Mouse (Mus musculus): ENCODE data around the gene Lrmda. TPM values are rescaled to one million over a fixed set of nuclear protein-coding genes. Genes with fewer than 3 reads are reported as not detected.

The Lrmda gene
- polyA plus RNA-seq, 1 experiment from 2014 or later, result 0.53 TPM

DNA sequence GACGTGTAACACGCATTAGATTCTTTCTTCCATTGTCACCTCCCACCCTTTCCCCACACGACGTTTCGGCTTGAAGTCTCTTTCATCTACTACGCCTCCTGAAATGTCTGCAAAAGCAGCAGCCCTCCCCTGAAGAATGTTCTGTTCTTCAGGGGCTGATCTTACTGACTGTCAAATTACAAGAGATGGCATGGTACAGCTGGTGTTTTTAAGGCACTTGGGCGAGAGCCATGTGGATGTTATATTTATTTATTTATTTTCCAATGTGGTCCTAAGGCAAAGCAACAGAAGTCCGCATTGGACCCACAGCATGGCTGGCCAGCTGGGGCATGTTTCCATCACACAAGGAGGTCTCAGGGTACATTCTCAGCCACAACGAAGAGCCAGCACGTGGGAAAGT is 731.8 kb downstream of the Lrmda start:
- H3K9me3 ChIP-seq (ENCODE audit: control insufficient read depth, low read length), result no peaks in the 10 kb centered on the region
- no peak overlapping the region for H3K9ac ChIP-seq (ENCODE audit: low read depth, low read length)
- 64% methylated on average over 10 of the region's 10 CpGs for WGBS
- H3K27ac ChIP-seq (ENCODE audit: low read depth, low read length), result peak overlapping the region; percentile 64; the same call in 1 of the 2 replicates
- H3K27me3 ChIP-seq (ENCODE audit: control insufficient read depth, insufficient read depth, low read length), result no peaks in the 10 kb centered on the region
- no peak overlapping the region for H3K4me2 ChIP-seq (replicated peaks; ENCODE audit: low read depth, low read length)
- H3K4me1 ChIP-seq (ENCODE audit: control insufficient read depth, insufficient read depth, low read length), result peaks cover 6% of the 10 kb centered on the region; the same call in 1 of the 2 replicates
- H3K36me3 ChIP-seq (ENCODE audit: control insufficient read depth, insufficient read depth, low read length), result no peaks in the 10 kb centered on the region
- peak; percentile 77 for ATAC-seq (ENCODE audit: low FRiP score, low TSS enrichment)
- no peak overlapping the region for H3K4me3 ChIP-seq (ENCODE audit: low read length)

- Histone ChIP-seq H3K9ac (ENCODE audit: low read depth, low read length) (no peak overlapping the region), H3K4me2 (replicated peaks; ENCODE audit: low read depth, low read length) (no peak overlapping the region), H3K4me3 (ENCODE audit: low read length) (no peak overlapping the region), H3K27me3 (ENCODE audit: control insufficient read depth, insufficient read depth, low read length) (no peaks in the 10 kb centered on the region), H3K36me3 (ENCODE audit: control insufficient read depth, insufficient read depth, low read length) (no peaks in the 10 kb centered on the region), H3K4me1 (ENCODE audit: control insufficient read depth, insufficient read depth, low read length) (peaks cover 16% of the 10 kb centered on the region), H3K27ac (ENCODE audit: low read depth, low read length) (no peak overlapping the region), H3K9me3 (ENCODE audit: control insufficient read depth, low read length) (no peaks in the 10 kb centered on the region)
- ATAC-seq (ENCODE audit: low FRiP score, low TSS enrichment), result no peak
- 82% methylated on average over 5 of the region's 5 CpGs for WGBS
Observed at GRCm38 (mm10) chr14:22754633-22755032, 735.1 kb downstream of the Lrmda start.

- Histone ChIP-seq H3K27me3 (ENCODE audit: control insufficient read depth, insufficient read depth, low read length) (no peaks in the 10 kb centered on the region), H3K27ac (ENCODE audit: low read depth, low read length) (no peak overlapping the region; the same call in 1 of the 2 replicates), H3K9ac (ENCODE audit: low read depth, low read length) (no peak overlapping the region), H3K4me3 (ENCODE audit: low read length) (no peak overlapping the region), H3K4me2 (replicated peaks; ENCODE audit: low read depth, low read length) (no peak overlapping the region), H3K9me3 (ENCODE audit: control insufficient read depth, low read length) (no peaks in the 10 kb centered on the region), H3K4me1 (ENCODE audit: control insufficient read depth, insufficient read depth, low read length) (peaks cover 22% of the 10 kb centered on the region), H3K36me3 (ENCODE audit: control insufficient read depth, insufficient read depth, low read length) (no peaks in the 10 kb centered on the region)
- ATAC-seq (ENCODE audit: low FRiP score, low TSS enrichment), result peak; percentile 56; the same call in 1 of the 2 replicates
- 60% methylated on average over 3 of the region's 3 CpGs for WGBS
Observed at GRCm38 (mm10) chr14:22757493-22757892, 738.0 kb downstream of the Lrmda start.

- no peaks in the 10 kb centered on the region for H3K27me3 ChIP-seq (ENCODE audit: control insufficient read depth, insufficient read depth, low read length)
- H3K4me3 ChIP-seq (ENCODE audit: low read length), result no peak overlapping the region
- H3K4me1 ChIP-seq (ENCODE audit: control insufficient read depth, insufficient read depth, low read length), result peaks cover 16% of the 10 kb centered on the region
- ATAC-seq (ENCODE audit: low FRiP score, low TSS enrichment), result no peak
- peak overlapping the region; percentile 79 for H3K27ac ChIP-seq (ENCODE audit: low read depth, low read length)
- H3K36me3 ChIP-seq (ENCODE audit: control insufficient read depth, insufficient read depth, low read length), result no peaks in the 10 kb centered on the region
- WGBS, result 2% methylated on average over 2 of the region's 2 CpGs
- no peak overlapping the region for H3K9ac ChIP-seq (ENCODE audit: low read depth, low read length)
- no peak overlapping the region for H3K4me2 ChIP-seq (replicated peaks; ENCODE audit: low read depth, low read length)
- no peaks in the 10 kb centered on the region for H3K9me3 ChIP-seq (ENCODE audit: control insufficient read depth, low read length)
Observed at GRCm38 (mm10) chr14:22759216-22759615, 739.7 kb downstream of the Lrmda start.

DNA sequence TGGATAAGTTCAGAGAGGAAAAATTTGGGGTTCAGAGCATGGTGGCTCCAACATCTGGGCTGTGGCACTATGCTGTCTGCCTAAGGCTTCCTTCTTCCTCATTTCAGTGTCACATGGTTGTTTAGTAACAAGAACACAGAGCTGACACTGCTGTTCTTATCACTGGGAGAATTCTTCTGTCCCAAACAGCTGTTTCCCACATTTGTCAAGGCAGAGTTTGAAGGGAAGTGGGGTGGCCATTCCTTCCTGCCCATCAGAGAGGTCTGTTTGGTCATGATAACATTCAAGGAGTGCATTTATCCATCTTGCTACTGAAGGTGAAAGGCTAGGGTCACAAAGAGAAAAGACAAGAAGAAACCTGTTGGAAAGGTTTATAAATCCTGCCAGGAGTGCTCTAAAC is 740.2 kb downstream of the Lrmda start:
- Histone ChIP-seq H3K36me3 (ENCODE audit: control insufficient read depth, insufficient read depth, low read length) (no peaks in the 10 kb centered on the region), H3K4me2 (replicated peaks; ENCODE audit: low read depth, low read length) (no peak overlapping the region), H3K9me3 (ENCODE audit: control insufficient read depth, low read length) (no peaks in the 10 kb centered on the region), H3K9ac (ENCODE audit: low read depth, low read length) (no peak overlapping the region), H3K4me1 (ENCODE audit: control insufficient read depth, insufficient read depth, low read length) (peaks cover 16% of the 10 kb centered on the region), H3K27ac (ENCODE audit: low read depth, low read length) (peak overlapping the region; percentile 79), H3K27me3 (ENCODE audit: control insufficient read depth, insufficient read depth, low read length) (no peaks in the 10 kb centered on the region), H3K4me3 (ENCODE audit: low read length) (no peak overlapping the region)
- ATAC-seq (ENCODE audit: low FRiP score, low TSS enrichment), result no peak

- Histone ChIP-seq H3K4me2 (replicated peaks; ENCODE audit: low read depth, low read length) (no peak overlapping the region), H3K4me1 (ENCODE audit: control insufficient read depth, insufficient read depth, low read length) (peaks cover 16% of the 10 kb centered on the region), H3K27me3 (ENCODE audit: control insufficient read depth, insufficient read depth, low read length) (no peaks in the 10 kb centered on the region), H3K9ac (ENCODE audit: low read depth, low read length) (no peak overlapping the region), H3K4me3 (ENCODE audit: low read length) (no peak overlapping the region), H3K27ac (ENCODE audit: low read depth, low read length) (peak overlapping the region; percentile 79), H3K9me3 (ENCODE audit: control insufficient read depth, low read length) (no peaks in the 10 kb centered on the region), H3K36me3 (ENCODE audit: control insufficient read depth, insufficient read depth, low read length) (no peaks in the 10 kb centered on the region)
- ATAC-seq (ENCODE audit: low FRiP score, low TSS enrichment), result peak; percentile 93
- WGBS, result 27% methylated on average over 7 of the region's 7 CpGs
Observed at GRCm38 (mm10) chr14:22760241-22761039, 740.9 kb downstream of the Lrmda start.

DNA sequence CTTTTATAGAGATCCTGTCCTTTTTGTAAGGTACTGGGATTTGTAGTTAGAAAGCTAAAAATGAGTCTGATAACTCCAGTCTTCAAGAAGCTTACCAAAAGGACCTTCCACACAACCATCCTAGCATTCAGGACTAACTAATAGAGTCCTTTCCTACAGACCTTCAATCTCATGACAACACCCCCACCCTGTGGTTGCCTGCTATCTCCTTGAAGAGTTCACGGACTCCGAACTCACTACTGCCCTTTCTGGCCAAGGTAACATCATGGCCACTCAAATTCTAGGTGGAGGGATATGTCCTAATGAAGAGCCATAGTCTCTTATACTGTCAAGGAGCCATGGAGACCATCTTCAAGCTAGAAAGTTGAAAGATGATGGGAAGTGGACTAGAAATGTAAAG is 762.2 kb downstream of the Lrmda start:
- H3K9me3 ChIP-seq (ENCODE audit: control insufficient read depth, low read length), result no peaks in the 10 kb centered on the region
- H3K27me3 ChIP-seq (ENCODE audit: control insufficient read depth, insufficient read depth, low read length), result no peaks in the 10 kb centered on the region
- no peak overlapping the region for H3K4me3 ChIP-seq (ENCODE audit: low read length)
- H3K9ac ChIP-seq (ENCODE audit: low read depth, low read length), result no peak overlapping the region
- 66% methylated on average over 2 of the region's 2 CpGs for WGBS
- H3K4me2 ChIP-seq (replicated peaks; ENCODE audit: low read depth, low read length), result no peak overlapping the region
- no peak for ATAC-seq (ENCODE audit: low FRiP score, low TSS enrichment)
- peaks cover 19% of the 10 kb centered on the region; the same call in 1 of the 2 replicates for H3K4me1 ChIP-seq (ENCODE audit: control insufficient read depth, insufficient read depth, low read length)
- no peaks in the 10 kb centered on the region for H3K36me3 ChIP-seq (ENCODE audit: control insufficient read depth, insufficient read depth, low read length)
- peak overlapping the region; percentile 53; the same call in 1 of the 2 replicates for H3K27ac ChIP-seq (ENCODE audit: low read depth, low read length)

- peak; percentile 29 for ATAC-seq (ENCODE audit: low FRiP score, low TSS enrichment)
- Histone ChIP-seq H3K9ac (ENCODE audit: low read depth, low read length) (no peak overlapping the region), H3K4me1 (ENCODE audit: control insufficient read depth, insufficient read depth, low read length) (peaks cover 20% of the 10 kb centered on the region; the same call in 1 of the 2 replicates), H3K27me3 (ENCODE audit: control insufficient read depth, insufficient read depth, low read length) (no peaks in the 10 kb centered on the region), H3K4me3 (ENCODE audit: low read length) (no peak overlapping the region), H3K36me3 (ENCODE audit: control insufficient read depth, insufficient read depth, low read length) (no peaks in the 10 kb centered on the region), H3K27ac (ENCODE audit: low read depth, low read length) (peak overlapping the region; percentile 66; the same call in 1 of the 2 replicates), H3K9me3 (ENCODE audit: control insufficient read depth, low read length) (no peaks in the 10 kb centered on the region), H3K4me2 (replicated peaks; ENCODE audit: low read depth, low read length) (no peak overlapping the region)
- WGBS, result 16% methylated on average over 2 of the region's 2 CpGs
Observed at GRCm38 (mm10) chr14:22782365-22782764, 762.9 kb downstream of the Lrmda start.

All from kidney, embryonic 14.5 days (tissue).